Mouse (Mus musculus) liver, embryonic 16.5 days (tissue): Measurements from ENCODE around the gene Gm45713. TPM values are rescaled to one million over a fixed set of nuclear protein-coding genes. Genes with fewer than 3 reads are reported as not detected.
"Not testable (repeated sequence)": the region's sequence is repeated elsewhere in the genome, so short reads cannot be mapped to it uniquely, and the experiment has no call there.

ENCODE experiments used
- ATAC-seq: fragments of 200-750 bp; cut with Nextera tagmentation; 2 replicates; pipeline ENCODE4 v1.8.0; 2017; ENCODE audit warnings: low read depth, mild to moderate bottlenecking, moderate number of reproducible peaks, moderate library complexity
- H3K27ac ChIP-seq: fragments of 300-500 bp; sonication (generic); 2 replicates; pipeline ENCODE4 v1.5.1; 2014; ENCODE audit warnings: mild to moderate bottlenecking, low read length
- H3K27me3 ChIP-seq: fragments of 300-500 bp; sonication (generic); 2 replicates; pipeline ENCODE4 v1.6.1; 2014; ENCODE audit warnings: low read depth, low read length, mixed read lengths; ENCODE audit not compliant: control insufficient read depth, insufficient read depth
- H3K36me3 ChIP-seq: fragments of 300-500 bp; sonication (generic); 2 replicates; pipeline ENCODE4 v1.6.1; 2014; ENCODE audit warnings: mild to moderate bottlenecking; ENCODE audit not compliant: control insufficient read depth, insufficient read depth
- H3K4me1 ChIP-seq: fragments of 300-500 bp; sonication (generic); 2 replicates; pipeline ENCODE4 v1.6.1; 2014; ENCODE audit warnings: low read depth, low read length, mixed read lengths; ENCODE audit not compliant: control insufficient read depth
- H3K4me2 ChIP-seq: fragments of 300-500 bp; sonication (generic); 2 replicates; pipeline ENCODE4 v1.6.1; 2014; ENCODE audit warnings: low read depth, low read length, mixed read lengths
- H3K4me3 ChIP-seq: fragments of 300-500 bp; sonication (generic); 2 replicates; pipeline ENCODE4 v1.5.1; 2014; ENCODE audit warnings: low read depth, mild to moderate bottlenecking, low read length
- H3K9ac ChIP-seq: fragments of 300-500 bp; sonication (generic); 2 replicates; pipeline ENCODE4 v1.6.1; 2014; ENCODE audit warnings: low read depth, low read length
- H3K9me3 ChIP-seq: fragments of 300-500 bp; sonication (generic); replicated peaks from 2 replicates; pipeline ENCODE4 v1.6.1; 2016; ENCODE audit warnings: low read length; ENCODE audit not compliant: control insufficient read depth
- WGBS: fragments of 180-500 bp; shearing (Covaris S2); extraction: QIAGEN DNeasy Blood & Tissue Kit; methylation state at CpG from one replicate; pipeline ENCODE4 v1.1.7; 2014; ENCODE audit not compliant: insufficient replicate concordance; 5-methylcytosine and 5-hydroxymethylcytosine counted together
- polyA plus RNA-seq: library from polyadenylated mRNA; unstranded; fragments of >200 nt; fragmentation: Nextera tagmentation; extraction: Ambion mirVana; gene quantifications from 2 replicates; pipeline ENCODE4 v1.2.1, GENCODE M21; 2015

Gm45713 gene
- polyA plus RNA-seq, 1 experiment from 2014 or later, result not detected

DNA sequence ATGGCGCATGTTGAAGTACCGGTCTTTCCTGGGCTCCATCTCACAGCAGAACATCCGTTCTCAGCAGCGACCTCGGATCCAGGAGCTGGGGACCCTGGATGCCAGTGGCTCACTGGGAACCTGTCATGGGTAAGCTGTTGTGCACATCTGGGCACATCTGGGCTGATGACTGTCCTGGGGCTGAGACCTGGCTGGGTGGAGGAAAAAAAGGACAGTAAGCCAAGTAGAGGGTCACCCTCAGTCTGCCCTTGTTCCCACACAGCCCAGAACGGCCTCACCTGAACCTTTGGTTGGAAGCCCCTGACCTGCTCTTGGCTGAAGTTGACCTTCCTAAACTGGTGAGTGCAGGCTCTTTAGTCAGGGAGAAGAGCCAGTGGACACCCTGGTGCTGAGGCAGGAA is 23.0 kb upstream of the Gm45713 start:
- Histone ChIP-seq H3K9me3 (no peaks in the 10 kb centered on the region), H3K36me3 (no peaks in the 10 kb centered on the region), H3K4me1 (peaks cover 20% of the 10 kb centered on the region), H3K27me3 (peaks cover 18% of the 10 kb centered on the region), H3K27ac (no peak overlapping the region), H3K9ac (no peak overlapping the region), H3K4me2 (no peak overlapping the region), H3K4me3 (no peak overlapping the region)
- ATAC-seq, result no peak
- WGBS, result 81% methylated on average over 6 of the region's 6 CpGs

GRCm38 (mm10) chr7:45157459-45157858 is 21.4 kb upstream of the Gm45713 start:
- H3K36me3 ChIP-seq, result no peaks in the 10 kb centered on the region
- peaks cover 3% of the 10 kb centered on the region; the same call in 1 of the 2 replicates for H3K27me3 ChIP-seq
- ATAC-seq, result no peak
- no peak overlapping the region for H3K9ac ChIP-seq
- no peak overlapping the region for H3K4me3 ChIP-seq
- no peak overlapping the region for H3K27ac ChIP-seq
- no peak overlapping the region for H3K4me2 ChIP-seq
- H3K9me3 ChIP-seq, result no peaks in the 10 kb centered on the region
- peaks cover 15% of the 10 kb centered on the region for H3K4me1 ChIP-seq
- WGBS, result 81% methylated on average over 14 of the region's 14 CpGs

- no peak for ATAC-seq
- Histone ChIP-seq H3K4me3 (no peak overlapping the region), H3K27ac (no peak overlapping the region), H3K4me2 (no peak overlapping the region), H3K36me3 (no peaks in the 10 kb centered on the region), H3K27me3 (no peaks in the 10 kb centered on the region), H3K4me1 (peaks cover 6% of the 10 kb centered on the region), H3K9ac (no peak overlapping the region), H3K9me3 (no peaks in the 10 kb centered on the region)
- WGBS, result 82% methylated on average over 15 of the region's 15 CpGs
These were observed 20.2 kb upstream of the Gm45713 start for GRCm38 (mm10) chr7:45156206-45156605.

GRCm38 (mm10) chr7:45155590-45155989 is 19.6 kb upstream of the Gm45713 start:
- no peaks in the 10 kb centered on the region for H3K27me3 ChIP-seq
- H3K9me3 ChIP-seq, result no peaks in the 10 kb centered on the region
- H3K36me3 ChIP-seq, result no peaks in the 10 kb centered on the region
- no peak overlapping the region for H3K27ac ChIP-seq
- H3K4me2 ChIP-seq, result no peak overlapping the region
- peaks cover 6% of the 10 kb centered on the region for H3K4me1 ChIP-seq
- H3K4me3 ChIP-seq, result no peak overlapping the region
- H3K9ac ChIP-seq, result no peak overlapping the region
- WGBS, result 76% methylated on average over 9 of the region's 9 CpGs
- ATAC-seq, result no peak

DNA sequence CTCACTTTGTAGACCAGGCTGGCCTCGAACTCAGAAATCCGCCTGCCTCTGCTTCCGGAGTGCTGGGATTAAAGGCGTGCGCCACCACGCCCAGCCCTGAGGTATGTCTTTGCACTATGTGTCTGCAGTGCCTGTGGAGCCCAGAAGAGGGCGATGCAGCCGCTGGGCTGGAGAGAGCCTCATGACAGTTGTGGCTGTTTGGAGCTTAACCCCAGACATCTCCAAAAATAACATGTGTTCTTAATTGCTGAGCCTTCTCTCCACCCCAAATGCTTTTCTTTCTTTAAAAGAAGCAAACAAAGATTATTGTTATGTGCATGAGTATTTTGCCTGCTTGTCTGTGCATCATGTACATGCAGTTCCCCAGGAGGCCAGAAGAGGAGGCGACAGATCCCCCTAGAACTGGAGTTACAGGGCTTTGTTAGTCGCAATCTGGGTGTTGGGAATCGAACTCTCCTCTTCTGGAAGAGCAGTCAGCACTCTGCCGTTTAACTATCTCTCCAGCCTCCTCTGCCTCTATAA is 19.0 kb upstream of the Gm45713 start:
- Histone ChIP-seq H3K4me3 (peak overlapping the region; percentile 76), H3K9ac (0 out of 2 replicates have a peak overlapping the region, but pooled peaks have one; percentile 5), H3K9me3 (no peaks in the 10 kb centered on the region), H3K27ac (peak overlapping the region; percentile 26; the same call in 1 of the 2 replicates), H3K36me3 (no peaks in the 10 kb centered on the region), H3K4me2 (peak overlapping the region; percentile 85), H3K4me1 (peaks cover 6% of the 10 kb centered on the region), H3K27me3 (no peaks in the 10 kb centered on the region)
- 62% methylated on average over 12 of the region's 12 CpGs for WGBS
- no peak for ATAC-seq

- Histone ChIP-seq H3K9me3 (no peaks in the 10 kb centered on the region), H3K27ac (peak within 1 kb of the TSS; percentile 94), H3K9ac (peak within 1 kb of the TSS; percentile 84), H3K27me3 (no peaks in the 10 kb centered on the region), H3K4me2 (peak within 1 kb of the TSS; percentile 85), H3K4me1 (peaks cover 6% of the 10 kb centered on the region), H3K4me3 (peak within 1 kb of the TSS; percentile 76), H3K36me3 (no peaks in the 10 kb centered on the region)
- ATAC-seq, result peak; percentile 95
- 1% methylated on average over 66 of the region's 69 CpGs for WGBS
These were observed 18.3 kb upstream of the Gm45713 start, which contains the start of the genes Pih1d1 and Aldh16a1 for GRCm38 (mm10) chr7:45154096-45154992. Gene Pih1d1 (plus strand): TSS chr7:45154303. Gene Aldh16a1 (minus strand): TSS chr7:45154584.

GRCm38 (mm10) chr7:45153586-45153985 is 17.6 kb upstream of the Gm45713 start:
- Histone ChIP-seq H3K4me1 (peaks cover 6% of the 10 kb centered on the region), H3K36me3 (no peaks in the 10 kb centered on the region), H3K27me3 (no peaks in the 10 kb centered on the region), H3K4me2 (peak overlapping the region; percentile 85), H3K9me3 (no peaks in the 10 kb centered on the region), H3K27ac (peak overlapping the region; percentile 94), H3K9ac (peak overlapping the region; percentile 84), H3K4me3 (peak overlapping the region; percentile 76)
- under 1% methylated on average over 5 of the region's 5 CpGs for WGBS
- ATAC-seq, result no peak

GRCm38 (mm10) chr7:45153052-45153451 is 17.0 kb upstream of the Gm45713 start:
- not testable (repeated sequence) for H3K9me3 ChIP-seq, H3K4me3 ChIP-seq, H3K27ac ChIP-seq, H3K4me1 ChIP-seq, H3K27me3 ChIP-seq, ATAC-seq, H3K9ac ChIP-seq, H3K36me3 ChIP-seq
- 0 out of 2 replicates have a peak overlapping the region, but pooled peaks have one; percentile 85 for H3K4me2 ChIP-seq
- 71% methylated on average over 2 of the region's 2 CpGs for WGBS

- Histone ChIP-seq H3K36me3 (no peaks in the 10 kb centered on the region), H3K27ac (no peak overlapping the region), H3K4me1 (peaks cover 6% of the 10 kb centered on the region), H3K4me3 (no peak overlapping the region), H3K9ac (no peak overlapping the region), H3K4me2 (no peak overlapping the region), H3K9me3 (no peaks in the 10 kb centered on the region), H3K27me3 (no peaks in the 10 kb centered on the region)
- 63% methylated on average over 11 of the region's 11 CpGs for WGBS
- ATAC-seq, result no peak
These were observed 15.3 kb upstream of the Gm45713 start for GRCm38 (mm10) chr7:45151303-45151702.
